Mouse (Mus musculus): ENCODE data around the gene Cxcl17. TPM values are rescaled to one million over a fixed set of nuclear protein-coding genes. Genes with fewer than 3 reads are reported as not detected.
"Not testable (repeated sequence)": the region's sequence is repeated elsewhere in the genome, so short reads cannot be mapped to it uniquely, and the experiment has no call there.

Cxcl17 gene
- total RNA-seq, 1 experiment from 2014 or later: not detected

DNA sequence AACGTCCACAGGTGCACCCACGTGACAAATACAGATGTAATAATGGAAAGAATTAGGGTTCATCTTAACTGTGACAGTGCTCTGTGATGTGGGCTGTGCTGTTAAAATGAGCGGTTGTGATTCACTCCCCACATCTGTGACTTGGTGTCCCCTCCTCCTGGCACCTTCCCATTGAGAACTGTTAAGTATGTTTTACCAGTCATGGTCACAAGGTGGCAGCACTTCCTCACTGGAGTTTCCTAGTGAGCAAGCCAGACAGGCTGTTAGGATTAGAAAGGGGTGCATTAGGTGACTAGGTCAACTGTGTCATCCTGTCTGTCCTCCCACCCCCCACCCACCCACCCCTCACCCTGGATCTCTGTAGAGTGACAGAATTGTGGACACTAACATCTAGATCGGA is 11.7 kb upstream of the Cxcl17 start:
- peak; percentile 70 for DNase-seq

DNA sequence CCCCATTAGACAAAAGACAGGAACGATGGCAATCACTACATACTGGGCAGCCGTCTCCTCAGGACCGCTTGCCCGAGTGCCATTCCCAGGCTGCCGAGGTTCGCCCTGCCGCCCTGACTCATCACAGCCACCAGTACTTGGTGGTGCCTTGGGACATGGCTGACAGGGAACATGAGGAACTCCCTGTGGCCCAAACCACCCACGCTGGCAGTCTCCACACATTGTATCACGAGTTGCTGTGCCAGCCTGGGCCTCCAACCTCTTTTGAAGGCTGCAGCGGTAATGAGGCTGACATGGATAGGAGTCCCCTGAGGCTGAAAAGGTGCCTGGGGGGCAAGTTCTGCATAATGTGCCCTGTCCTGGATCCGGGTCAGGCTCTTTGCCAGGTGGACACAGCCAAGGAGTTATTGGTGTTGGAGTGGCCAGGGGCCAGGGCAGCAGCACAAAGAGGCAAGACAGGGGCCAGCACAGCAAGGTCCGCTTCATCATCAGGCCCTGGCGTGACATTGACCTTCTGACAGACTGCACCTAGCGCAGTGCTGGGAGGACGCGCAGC is 9.7 kb upstream of the Cxcl17 start:
- DNase-seq: peak; percentile 12

DNA sequence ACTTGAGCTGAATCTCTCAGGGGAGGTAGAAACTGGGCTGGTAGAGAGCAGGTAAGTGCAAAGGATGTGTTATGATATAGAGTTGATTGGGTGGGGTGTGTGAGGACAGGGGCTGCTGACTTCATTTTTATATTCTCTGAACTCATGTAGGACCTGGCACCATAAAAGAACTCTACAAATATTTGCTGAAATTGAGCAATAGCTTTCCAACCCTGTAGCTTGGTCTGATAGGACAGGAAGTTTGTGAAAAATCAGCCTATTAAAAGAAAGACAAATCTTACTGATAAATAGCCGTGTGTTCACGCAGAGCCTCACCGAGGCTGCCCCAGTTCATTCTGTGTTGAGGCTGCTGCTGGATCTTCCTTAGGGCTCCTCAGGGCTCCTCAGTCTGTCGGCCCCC is 7.3 kb upstream of the Cxcl17 start:
- DNase-seq: no peak

DNA sequence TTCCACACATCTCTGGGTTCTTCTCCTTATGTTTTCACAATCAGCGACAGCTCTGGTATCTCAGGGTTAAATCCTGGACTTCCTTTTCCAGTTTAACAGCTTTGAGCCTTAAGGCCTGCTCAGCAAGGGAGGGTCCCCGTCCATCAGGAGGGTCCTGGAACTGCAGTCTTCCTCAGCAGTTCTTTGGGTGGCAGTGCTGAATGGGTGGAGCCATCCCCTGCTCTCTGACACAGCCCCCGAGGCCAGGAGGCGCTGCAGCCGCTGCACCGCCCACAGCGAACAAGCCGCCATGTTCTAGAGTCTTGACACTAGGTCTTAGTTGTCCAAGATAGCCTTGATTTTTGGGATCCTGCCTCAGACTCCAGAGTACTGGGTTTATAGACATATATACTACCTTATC is 6.8 kb upstream of the Cxcl17 start:
- DNase-seq: no peak

DNA sequence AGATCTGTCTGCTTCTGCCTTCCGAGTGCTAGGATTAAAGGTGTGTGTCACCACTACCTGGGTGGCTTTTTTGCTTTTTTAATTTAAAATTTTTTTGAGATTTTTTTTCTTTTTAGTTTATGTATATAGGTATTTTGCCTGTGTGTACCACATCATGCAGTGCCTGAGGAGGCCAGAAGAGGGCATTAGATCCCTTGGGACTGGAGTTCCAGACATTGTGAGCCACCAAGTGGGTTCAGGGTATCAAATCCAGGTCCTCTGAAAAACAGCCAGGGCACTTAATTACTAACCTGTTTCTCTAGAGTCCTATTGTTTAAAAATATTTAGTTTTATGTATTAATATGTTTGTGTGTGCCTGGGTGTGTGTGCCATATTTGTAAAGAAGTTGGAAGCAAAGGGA is 4.9 kb upstream of the Cxcl17 start:
- DNase-seq: peak; percentile 38

DNA sequence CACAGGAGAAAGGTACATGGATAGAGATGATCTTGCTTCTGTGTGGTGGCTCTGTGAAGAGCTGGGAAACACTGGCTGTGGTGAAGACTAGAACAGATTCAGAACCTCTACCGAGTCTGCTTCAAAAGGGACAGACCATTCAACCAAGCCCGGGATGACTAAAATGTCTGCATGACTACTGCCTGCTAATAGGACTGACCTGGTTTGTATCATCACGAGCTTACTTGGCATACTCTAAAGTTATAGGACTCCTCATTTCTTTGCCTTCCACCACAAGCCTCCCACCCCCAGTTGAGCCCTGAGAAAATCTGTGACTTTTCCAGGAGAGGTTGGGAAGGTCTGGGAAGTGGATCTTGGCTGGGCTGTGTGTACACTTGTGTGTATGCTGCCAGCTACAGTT is 825 bp downstream of the Cxcl17 start:
- no peak for DNase-seq

DNA sequence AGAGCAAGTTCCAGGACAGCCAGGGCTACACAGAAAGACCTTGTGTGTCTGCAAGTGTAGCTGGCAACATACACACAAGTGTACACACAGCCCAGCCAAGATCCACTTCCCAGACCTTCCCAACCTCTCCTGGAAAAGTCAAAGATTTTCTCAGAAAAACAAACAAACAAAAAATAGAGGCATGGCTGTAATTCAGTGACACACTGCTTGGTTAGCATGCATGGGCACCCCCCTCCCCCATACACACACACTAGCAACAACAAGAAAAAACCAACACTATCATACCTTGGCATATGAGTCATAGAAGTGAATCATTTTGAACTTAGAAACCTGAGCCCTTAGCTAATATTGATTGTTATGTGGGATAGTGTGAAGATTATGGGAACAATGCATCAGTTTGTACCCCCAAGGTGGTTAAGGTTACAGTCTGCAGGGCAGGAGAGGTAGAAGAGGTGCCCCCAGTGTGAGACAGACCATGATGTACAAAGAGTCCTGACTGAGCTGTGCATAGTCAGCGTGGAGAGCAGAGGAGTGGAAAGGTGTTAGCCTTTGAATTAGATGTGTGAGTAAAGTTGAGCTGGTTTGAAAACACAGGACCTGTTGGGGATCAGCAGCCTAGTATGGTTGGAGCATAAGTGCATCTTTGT is 1.6 kb downstream of the Cxcl17 start:
- DNase-seq: no peak

DNA sequence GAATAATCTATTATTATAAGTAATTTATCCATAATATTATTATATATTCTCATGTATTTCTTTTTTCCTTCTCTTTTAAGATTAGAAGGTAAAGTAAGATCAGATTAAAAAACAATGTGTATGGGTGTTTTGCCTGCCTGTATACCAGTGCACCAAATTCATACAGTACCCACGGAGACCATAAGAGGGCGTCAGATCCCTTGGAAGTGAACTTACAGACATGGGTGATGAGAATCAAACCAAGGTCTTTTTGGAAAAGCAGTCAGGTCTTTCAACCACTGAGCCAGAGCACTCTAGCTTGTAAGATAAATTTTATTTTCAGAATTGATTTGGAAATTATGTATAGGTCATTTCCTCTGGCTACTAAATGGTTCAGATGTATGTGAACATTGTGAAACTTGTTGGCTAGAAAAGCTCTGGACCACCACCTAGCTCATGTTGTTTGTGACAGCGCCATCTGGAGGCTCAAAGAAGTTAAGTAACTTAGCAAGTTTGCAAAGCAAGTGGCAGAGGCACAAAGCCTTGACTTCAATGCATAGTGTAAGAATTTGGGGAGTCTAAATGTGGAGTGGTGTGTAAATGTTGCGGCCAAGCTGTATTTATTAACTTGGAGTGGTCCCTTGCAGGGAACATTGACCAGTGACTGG is 3.4 kb downstream of the Cxcl17 start:
- no peak for DNase-seq

DNA sequence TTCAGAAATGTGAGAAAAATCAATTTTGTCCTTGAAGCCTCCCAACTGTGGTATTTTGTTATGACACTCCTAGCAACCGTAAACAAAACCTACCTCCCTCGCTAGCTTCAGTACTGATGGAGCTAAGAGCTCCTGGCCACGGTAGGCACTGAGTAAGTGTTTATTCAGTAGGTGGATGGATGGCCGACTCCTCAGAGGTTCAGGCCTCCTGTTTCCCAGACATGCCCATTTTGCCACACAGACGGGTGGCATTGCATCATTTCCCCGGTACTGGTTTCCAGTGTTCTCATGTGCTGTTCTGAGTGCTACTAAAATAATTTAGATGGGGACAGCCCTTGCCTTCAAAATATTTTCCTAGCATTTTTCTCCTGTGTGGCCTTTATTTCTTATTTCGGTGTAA is 6.2 kb downstream of the Cxcl17 start:
- DNase-seq: no peak

DNA sequence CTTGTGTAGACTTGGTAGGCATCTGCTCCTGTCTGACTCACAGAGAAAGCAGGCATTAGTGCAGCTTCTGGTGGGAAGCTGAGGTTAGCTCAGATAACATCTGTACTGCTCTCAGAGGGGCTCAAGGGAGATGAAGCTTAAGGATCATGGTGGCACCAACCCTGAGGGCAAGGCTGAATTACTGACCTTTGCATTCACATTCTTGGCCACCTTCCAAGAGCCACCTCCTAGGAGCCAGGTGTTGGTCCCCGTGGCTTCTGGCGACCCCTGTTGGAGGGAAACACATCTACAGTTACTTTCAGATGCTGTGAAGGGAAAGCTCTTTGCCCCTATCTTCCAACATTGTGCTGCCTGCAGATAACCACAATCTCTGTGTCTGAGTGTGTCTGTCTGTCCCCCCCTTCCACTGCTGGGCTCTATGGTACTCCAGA is 10.0 kb downstream of the Cxcl17 start:
- peak; percentile 55 for DNase-seq

DNA sequence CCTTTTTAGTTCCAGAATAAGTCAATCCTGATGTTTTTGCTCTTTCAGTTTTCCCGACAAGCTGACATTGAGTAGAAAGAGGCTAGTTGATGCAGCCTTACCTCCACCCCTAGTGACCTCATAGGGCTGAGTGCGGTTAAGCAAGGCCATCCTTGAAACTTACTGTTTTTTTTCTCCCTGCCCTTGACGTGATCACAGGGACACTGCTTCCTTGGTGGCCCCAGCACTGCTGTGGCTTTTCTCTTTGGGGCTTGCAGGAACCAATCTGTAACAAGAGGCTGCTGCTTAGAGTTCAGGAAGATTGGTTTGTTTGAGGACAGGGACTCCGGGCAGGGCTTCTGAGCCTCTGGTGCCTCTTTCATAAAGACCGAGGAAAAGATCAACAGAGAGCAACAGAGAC is 10.7 kb downstream of the Cxcl17 start:
- DNase-seq: peak; percentile 47

DNA sequence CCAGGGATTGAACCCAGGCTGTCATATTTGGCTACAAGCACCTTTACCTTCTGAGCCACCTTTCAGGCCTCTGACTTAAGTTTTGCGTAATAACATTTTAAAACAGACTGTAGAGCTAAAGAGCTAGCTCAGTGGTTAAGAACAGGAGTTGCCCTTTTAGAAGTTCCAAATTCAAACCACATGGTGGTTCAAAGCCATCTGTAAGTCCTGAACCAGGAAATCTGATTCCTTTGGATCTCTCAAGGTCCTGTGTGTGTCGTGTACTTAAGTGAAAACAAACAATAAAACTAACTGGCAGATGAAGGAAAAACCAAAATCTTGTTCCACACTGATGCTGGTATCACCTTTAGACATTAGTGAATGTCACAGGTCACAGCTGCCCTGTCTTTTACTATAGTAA is 11.1 kb downstream of the Cxcl17 start:
- no peak for DNase-seq

DNA sequence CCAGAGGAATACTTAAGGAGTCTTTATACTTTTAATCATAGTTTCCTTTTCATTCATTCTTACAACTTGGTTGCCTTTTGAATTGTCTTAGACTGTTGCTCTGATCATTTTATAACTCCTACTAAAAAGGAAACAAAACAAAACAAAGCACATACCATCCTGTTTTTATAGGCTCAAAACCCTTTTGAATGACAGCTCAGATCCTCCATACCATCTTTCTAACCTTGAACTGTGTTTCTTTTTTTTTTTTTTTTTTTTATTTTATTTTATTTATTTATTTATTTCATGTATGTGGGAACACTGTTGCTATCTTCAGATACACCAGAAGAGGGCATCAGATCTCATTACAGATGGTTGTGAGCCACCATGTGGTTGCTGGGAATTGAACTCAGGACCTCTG is 13.7 kb downstream of the Cxcl17 start:
- not testable (repeated sequence) for DNase-seq

DNA sequence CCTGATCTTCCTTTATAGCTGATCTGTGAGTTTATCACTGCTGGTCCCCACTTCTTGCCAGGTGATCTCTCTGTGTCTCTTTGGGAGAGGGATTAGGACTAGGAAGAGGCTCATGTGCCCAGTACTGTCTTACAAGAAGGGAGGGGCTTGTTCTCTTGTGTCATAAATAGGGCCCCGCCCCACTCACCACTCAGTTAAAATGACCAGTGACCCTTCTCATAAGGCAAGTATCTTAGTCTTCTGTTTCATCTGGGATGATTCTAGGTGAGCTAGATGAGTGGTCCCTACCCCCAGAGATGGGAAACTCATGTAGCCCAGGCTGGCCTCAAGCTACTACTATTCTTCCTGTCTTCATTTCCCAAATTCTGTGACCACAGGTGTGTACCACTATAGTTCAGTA is 14.1 kb downstream of the Cxcl17 start, which contains the start of gene Lipe:
TSS of gene Lipe (minus strand) at position 101 of the 400 bp plus-strand sequence.
- DNase-seq: no peak

DNA sequence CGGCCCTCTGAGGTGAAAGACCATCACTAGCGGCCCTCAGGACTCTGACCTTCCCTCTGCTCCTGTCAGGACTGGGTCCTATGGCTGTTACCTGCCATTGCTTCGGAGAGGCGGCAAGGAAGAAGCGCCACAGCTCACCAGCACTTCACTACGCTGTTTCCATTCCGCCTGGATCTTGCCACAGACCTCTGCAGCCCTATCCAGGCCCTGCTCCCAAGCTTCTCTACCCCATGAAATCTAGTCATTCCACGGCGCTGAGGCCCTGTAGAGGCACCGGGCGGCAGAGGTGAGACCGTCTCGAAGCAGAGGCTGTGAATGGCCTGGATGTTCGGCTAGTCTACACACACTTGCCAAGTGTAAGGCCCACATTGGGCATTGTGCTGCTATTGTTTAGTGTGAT is 16.1 kb downstream of the Cxcl17 start:
- DNase-seq: no peak

DNA sequence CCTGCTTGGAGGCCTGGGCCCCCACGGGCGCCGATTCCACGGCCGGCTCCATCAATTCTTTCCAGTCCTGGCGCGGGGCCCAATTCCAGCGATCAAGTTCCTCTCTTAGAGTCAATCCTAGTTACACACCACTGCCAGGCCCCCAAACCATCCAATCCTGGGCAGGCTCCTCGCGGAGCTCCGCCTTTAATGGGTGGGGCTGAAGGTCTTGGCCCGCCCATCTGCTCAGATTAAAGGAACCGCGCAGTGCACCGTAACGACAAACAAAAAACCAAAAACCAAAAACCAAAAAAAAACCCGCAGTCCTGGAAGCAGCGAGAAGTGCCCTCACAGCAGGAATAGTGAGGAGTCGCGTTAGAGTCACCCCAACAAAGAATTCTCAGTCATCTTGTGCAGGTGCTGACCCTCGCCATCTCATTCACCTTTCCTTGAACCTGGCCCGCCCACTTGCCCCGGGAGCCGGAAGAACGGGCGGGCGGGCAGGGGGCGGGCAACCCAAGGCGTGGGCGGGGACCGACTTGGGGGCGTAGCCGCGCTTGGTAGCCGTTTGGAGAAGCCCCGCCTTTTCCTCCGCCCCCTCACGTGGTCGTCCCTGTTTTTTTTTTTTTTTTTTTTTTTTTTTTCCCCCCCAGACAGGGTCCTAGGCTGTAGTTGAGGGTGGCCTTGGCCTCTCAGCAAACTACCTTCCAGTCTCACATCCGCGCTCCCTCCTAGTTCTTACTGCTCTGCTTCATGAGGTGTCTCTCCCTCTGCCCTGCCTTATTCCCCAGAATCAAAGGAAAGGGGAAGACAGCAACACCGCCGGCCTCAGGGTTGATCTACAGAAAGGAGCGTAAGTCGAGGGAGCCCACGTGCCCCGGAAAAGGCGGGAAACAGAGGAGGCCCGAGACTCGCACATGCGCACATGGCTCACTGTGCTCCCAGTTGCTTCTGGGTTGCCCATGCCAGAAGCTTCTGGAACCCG is 16.8 kb downstream of the Cxcl17 start:
- DNase-seq: peak; percentile 98

DNA sequence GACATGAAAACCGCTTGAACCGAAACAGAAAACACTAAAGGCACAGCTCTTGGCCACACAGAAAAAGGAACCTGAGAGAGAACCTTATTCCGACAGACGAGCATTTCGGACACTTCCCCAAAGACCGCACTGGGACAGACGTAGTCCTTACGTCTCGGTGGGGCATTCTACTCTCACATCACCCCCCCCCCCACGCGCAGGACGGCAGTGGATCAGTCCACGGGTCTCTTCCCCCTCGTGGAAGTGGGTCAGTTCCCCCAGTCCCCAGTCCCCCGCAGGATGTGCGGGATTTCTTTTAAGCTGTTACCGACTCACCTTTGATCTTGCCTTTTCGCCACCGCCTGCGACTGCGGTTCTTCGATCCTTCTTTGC is 17.5 kb downstream of the Cxcl17 start:
- DNase-seq: no peak

DNA sequence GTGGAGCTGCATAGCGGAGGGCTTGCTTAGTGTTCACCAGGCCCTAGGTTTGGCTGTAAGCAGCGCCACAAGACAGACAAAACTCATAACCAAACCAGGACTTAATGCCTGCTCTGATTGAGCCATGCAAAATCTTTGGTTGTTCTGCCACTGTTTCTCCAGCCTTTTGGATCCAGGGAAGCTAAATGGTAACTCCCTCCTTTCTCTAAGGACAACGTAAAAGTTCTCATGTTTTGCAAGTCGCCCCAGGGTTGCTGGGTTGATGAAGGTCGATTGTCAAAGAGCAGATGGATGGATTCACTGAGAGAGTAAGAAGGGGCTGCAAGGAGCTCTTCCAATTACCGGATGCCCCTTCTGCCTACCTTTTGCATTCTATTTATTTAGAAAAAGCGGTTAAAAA is 17.9 kb downstream of the Cxcl17 start:
- no peak for DNase-seq

DNA sequence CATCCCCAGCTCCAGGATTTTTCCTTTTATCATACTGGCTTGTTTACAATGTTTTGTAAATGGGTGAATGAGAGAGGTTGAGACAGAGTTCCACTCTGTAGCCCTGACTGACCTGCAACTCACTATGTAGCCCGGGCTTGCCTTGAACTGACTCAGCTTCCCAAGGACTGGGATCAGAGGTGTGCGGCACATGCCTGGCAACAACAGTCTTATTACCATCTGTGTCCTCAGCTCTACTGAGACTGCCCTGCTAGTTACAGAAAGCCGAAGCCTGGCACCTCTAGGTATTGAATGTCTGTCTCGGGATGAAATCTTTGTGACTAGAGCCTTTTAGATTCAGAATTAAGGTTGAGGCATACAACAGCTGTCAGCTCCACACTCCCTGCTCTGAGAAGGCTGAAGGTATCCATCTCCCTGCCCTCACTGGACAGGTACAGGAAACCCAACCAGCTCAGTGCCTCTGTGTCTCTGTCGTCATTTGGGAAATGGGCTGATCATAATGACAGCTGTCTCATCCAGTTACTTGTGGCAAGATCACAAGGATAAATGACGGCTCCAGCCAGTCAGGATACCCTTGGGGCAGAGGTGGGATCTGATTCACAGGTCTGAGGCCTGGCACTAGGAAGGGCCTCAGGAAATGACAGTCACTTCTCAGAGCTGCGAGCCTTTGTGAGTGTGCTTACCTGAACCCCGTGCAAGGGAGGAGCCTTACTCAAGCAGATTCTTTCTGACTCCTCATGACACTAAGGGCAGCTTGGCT is 19.1 kb downstream of the Cxcl17 start:
- DNase-seq: peak; percentile 34

DNA sequence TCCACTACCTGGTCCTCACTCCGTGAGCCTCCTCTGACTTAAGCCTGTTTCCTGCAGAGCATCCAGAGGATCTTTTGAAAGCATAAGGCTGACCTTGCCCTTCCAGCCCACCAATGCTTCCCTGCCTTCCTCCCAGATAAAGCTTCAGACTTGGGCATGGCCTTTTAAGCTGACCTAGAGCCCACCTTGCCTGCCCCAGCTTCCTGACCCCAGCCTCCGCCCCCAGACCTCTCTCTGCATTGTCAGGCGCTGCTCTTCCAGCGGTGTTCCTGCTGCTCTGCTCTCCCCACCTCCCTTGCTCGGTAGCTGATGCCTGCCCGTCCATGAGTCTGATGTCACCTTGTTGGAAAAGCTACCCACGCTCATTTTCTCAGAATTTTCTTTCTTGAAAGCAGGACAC is 19.8 kb downstream of the Cxcl17 start:
- no peak for DNase-seq

DNA sequence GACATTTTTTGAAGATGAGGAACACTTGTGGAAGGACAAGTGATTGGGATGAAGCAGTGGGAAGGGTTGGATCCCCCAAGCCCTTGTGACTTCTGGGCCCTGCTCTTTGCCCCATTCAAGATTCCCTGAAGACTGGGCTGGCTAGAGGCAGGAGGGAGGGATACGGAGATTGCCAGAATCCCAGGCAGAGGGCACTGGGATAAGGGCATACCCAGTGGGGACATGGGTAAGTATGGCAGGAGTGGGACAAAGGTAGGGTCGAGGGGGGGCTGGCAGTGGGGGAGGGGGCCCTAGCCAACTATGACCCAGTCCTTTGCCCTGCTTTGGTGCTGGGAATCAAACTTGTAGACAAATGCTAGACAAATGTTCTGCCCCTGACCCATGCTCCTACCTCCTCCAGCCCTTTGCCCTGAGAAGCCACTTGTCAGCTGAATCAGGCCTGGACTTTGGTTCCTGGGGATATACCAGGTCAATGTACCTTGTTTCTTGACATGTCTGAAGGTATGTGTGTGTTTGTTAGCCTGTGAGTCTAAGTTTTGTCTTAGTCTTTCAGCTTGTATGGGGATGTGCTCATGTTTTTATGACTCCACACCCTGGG is 20.7 kb downstream of the Cxcl17 start:
- no peak for DNase-seq

DNA sequence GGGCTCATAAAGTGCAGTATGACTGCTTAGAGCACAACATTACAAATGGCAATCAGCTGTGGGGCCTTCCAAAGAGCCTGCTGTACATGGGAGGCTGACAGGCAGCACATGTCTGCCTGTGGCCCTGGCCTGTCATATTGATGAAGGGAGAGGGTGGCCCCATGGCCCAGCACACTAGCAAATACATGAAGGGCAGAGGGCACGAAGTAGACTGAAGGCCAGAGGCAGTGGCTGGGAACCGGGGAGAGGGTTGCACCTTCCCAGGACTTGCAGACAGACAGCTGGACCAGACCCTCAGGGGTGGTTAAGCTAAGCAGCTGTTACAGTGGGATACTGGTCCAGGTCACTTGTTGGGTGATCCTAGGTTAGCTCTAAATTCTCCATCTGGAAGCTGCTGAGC is 21.7 kb downstream of the Cxcl17 start:
- DNase-seq: peak; percentile 49

Data from adrenal gland, postnatal 25 days (tissue).